Mouse (Mus musculus): ENCODE results near the gene Gm10447.

Gene Gm10447

GRCm38 (mm10) chr11:53456474-53457371 is at the start of gene Gm10447, which contains the start of gene Shroom1:
TSS of gene Gm10447 (minus strand) at chr11:53457110.
TSS of gene Shroom1 (plus strand) at chr11:53457205.
- in situ Hi-C loops (cut with MboI, MseI): no loop called here

GRCm38 (mm10) chr11:53505026-53505663 is 48.2 kb upstream of the Gm10447 start:
- in situ Hi-C loops (cut with MboI, MseI): no loop called here

- in situ Hi-C loops (cut with MboI, MseI): no loop called here
Measured at GRCm38 (mm10) chr11:53504376-53504775, 47.5 kb upstream of the Gm10447 start.

- in situ Hi-C loops (cut with MboI, MseI): no loop called here
Measured at GRCm38 (mm10) chr11:53503738-53504137, 46.8 kb upstream of the Gm10447 start.

GRCm38 (mm10) chr11:53502039-53502765 is 45.3 kb upstream of the Gm10447 start:
- in situ Hi-C loops (cut with MboI, MseI): no loop called here

- in situ Hi-C loops (cut with MboI, MseI): no loop called here
Measured at GRCm38 (mm10) chr11:53500569-53500968, 43.7 kb upstream of the Gm10447 start.

GRCm38 (mm10) chr11:53496946-53497345 is 40.0 kb upstream of the Gm10447 start:
- in situ Hi-C loops (cut with MboI, MseI): no loop called here

GRCm38 (mm10) chr11:53495417-53495816 is 38.5 kb upstream of the Gm10447 start:
- in situ Hi-C loops (cut with MboI, MseI): no loop called here

- in situ Hi-C loops (cut with MboI, MseI): no loop called here
Measured at GRCm38 (mm10) chr11:53493243-53493955, 36.5 kb upstream of the Gm10447 start.

GRCm38 (mm10) chr11:53491954-53492401 is 35.1 kb upstream of the Gm10447 start:
- in situ Hi-C loops (cut with MboI, MseI): no loop called here

GRCm38 (mm10) chr11:53489421-53489820 is 32.5 kb upstream of the Gm10447 start:
- in situ Hi-C loops (cut with MboI, MseI): no loop called here

GRCm38 (mm10) chr11:53489007-53489406 is 32.1 kb upstream of the Gm10447 start:
- in situ Hi-C loops (cut with MboI, MseI): no loop called here

GRCm38 (mm10) chr11:53486822-53487594 is 30.1 kb upstream of the Gm10447 start:
- in situ Hi-C loops (cut with MboI, MseI): no loop called here

- in situ Hi-C loops (cut with MboI, MseI): no loop called here
Measured at GRCm38 (mm10) chr11:53486351-53486750, 29.4 kb upstream of the Gm10447 start.

GRCm38 (mm10) chr11:53485719-53486118 is 28.8 kb upstream of the Gm10447 start:
- in situ Hi-C loops (cut with MboI, MseI): no loop called here

- in situ Hi-C loops (cut with MboI, MseI): no loop called here
Measured at GRCm38 (mm10) chr11:53483159-53483891, 26.4 kb upstream of the Gm10447 start.

GRCm38 (mm10) chr11:53481088-53481730 is 24.3 kb upstream of the Gm10447 start:
- in situ Hi-C loops (cut with MboI, MseI): no loop called here

- in situ Hi-C loops (cut with MboI, MseI): no loop called here
Measured at GRCm38 (mm10) chr11:53479783-53480301, 22.9 kb upstream of the Gm10447 start, which contains the start of the genes Gm9945 and Sowaha. TSS of gene Gm9945 (plus strand) at chr11:53480166. TSS of gene Sowaha (minus strand) at chr11:53480274.

Data from T-helper 17 cell (primary cell).